Mouse (Mus musculus) lung, postnatal 0 days (tissue): ENCODE data around the gene Selenos.

Experiments
- CTCF ChIP-seq: IDR thresholded peaks from 2 replicates; pipeline ENCODE4 v1.5.1; 2016; ENCODE audit warnings: antibody characterized with exemption, mild to moderate bottlenecking
- EP300 ChIP-seq: IDR thresholded peaks from 2 replicates; pipeline ENCODE4 v1.6.1; 2016; ENCODE audit warnings: antibody characterized with exemption, mild to moderate bottlenecking, control low read depth

DNA sequence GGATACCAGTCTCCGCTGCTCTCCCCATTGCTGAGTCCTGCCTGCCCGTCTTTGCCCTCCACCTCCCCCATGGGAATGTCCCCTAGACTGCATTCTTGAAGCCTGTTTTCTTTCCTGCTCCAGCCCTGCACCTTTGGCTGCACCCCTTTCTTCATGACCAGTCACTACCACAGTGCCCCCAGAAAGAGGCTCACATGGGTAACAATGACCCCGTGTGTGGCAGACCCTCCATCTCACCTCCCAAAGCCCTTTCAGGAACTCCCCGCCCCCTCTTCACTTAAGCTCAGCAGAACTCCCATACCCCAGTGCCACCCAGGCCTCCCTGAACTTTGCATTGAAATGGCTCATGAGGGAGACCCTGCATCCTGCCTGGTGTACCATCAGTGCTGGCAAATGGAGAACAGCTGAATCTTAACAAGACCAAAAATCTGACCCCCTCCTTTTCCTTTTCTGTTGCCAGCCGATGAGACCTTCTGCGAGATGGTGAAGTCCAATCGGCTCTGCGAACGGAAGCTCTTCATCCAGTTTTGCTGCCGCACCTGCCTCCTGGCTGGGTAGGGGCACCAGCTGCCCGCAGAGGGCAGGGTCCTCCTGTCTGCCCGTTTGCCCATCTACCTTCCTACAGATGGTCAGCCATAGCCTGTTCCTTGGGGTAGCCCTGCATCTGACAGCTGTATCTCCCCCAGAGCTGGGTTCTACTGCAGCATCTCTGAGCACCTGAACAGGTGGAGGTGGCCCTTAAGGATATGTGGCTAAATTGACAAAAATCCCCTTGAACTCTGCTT, 30.8 kb upstream of the Selenos start:
- TF ChIP-seq CTCF = no peak
- TF ChIP-seq EP300 = no peak
